Mouse (Mus musculus) midbrain, embryonic 14.5 days (tissue): ENCODE results near the gene 2010109A12Rik. TPM values are rescaled to one million over a fixed set of nuclear protein-coding genes. Genes with fewer than 3 reads are reported as not detected.
A peak's percentile ranks its signal among the peaks of the same experiment; 100 is the strongest.

ENCODE experiments used
- ATAC-seq: fragments of 200-750 bp; cut with Nextera tagmentation; 2 replicates; pipeline ENCODE4 v1.8.0; 2017; ENCODE audit warnings: moderate number of reproducible peaks, moderate library complexity; ENCODE audit not compliant: low FRiP score, low TSS enrichment
- DNase-seq: peaks from one replicate; pipeline ENCODE4 v3.0.0-alpha.2; 2015
- H3K27ac ChIP-seq: fragments of 300-500 bp; sonication (generic); replicated peaks from 2 replicates; pipeline ENCODE4 v1.5.1; 2014; ENCODE audit warnings: mild to moderate bottlenecking, low read depth, low read length, moderate library complexity
- H3K27me3 ChIP-seq: fragments of 300-500 bp; sonication (generic); 2 replicates; pipeline ENCODE4 v1.6.1; 2014; ENCODE audit warnings: low read length, control low read depth, mixed read lengths; ENCODE audit not compliant: control insufficient read depth, insufficient read depth
- H3K36me3 ChIP-seq: fragments of 300-500 bp; sonication (generic); 2 replicates; pipeline ENCODE4 v1.6.1; 2014; ENCODE audit warnings: low read length, control low read depth; ENCODE audit not compliant: control insufficient read depth, insufficient read depth
- H3K4me1 ChIP-seq: fragments of 300-500 bp; sonication (generic); 2 replicates; pipeline ENCODE4 v1.6.1; 2014; ENCODE audit warnings: mild to moderate bottlenecking, antibody characterized with exemption, low read length, control low read depth; ENCODE audit not compliant: control insufficient read depth, insufficient read depth
- H3K4me2 ChIP-seq: fragments of 300-500 bp; sonication (generic); 2 replicates; pipeline ENCODE4 v1.6.1; 2014; ENCODE audit warnings: mild to moderate bottlenecking, low read length, moderate library complexity
- H3K4me3 ChIP-seq: fragments of 300-500 bp; sonication (generic); replicated peaks from 2 replicates; pipeline ENCODE4 v1.5.1; 2014; ENCODE audit warnings: low read depth, low read length
- H3K9ac ChIP-seq: fragments of 300-500 bp; sonication (generic); replicated peaks from 2 replicates; pipeline ENCODE4 v1.6.1; 2014; ENCODE audit warnings: mild to moderate bottlenecking, low read length, moderate library complexity
- H3K9me3 ChIP-seq: fragments of 300-500 bp; sonication (generic); 2 replicates; pipeline ENCODE4 v1.6.1; 2016; ENCODE audit warnings: low read length, control low read depth, mixed read lengths; ENCODE audit not compliant: control insufficient read depth
- WGBS: fragments of 180-500 bp; shearing (Covaris S2); extraction: QIAGEN DNeasy Blood & Tissue Kit; methylation state at CpG from one replicate; pipeline ENCODE4 v1.1.7; 2014; 5-methylcytosine and 5-hydroxymethylcytosine counted together
- polyA plus RNA-seq: library from polyadenylated mRNA; unstranded; fragments of >200 nt; fragmentation: Nextera tagmentation; extraction: Ambion mirVana; gene quantifications from 2 replicates; pipeline ENCODE4 v1.2.1, GENCODE M21; 2014

The 2010109A12Rik gene
- polyA plus RNA-seq, 1 experiment from 2014 or later: 1.6 TPM

GRCm38 (mm10) chr5:93180252-93180651, 26.1 kb upstream of the 2010109A12Rik start:
- Histone ChIP-seq H3K9ac (no peak overlapping the region), H3K9me3 (no peaks in the 10 kb centered on the region), H3K36me3 (peaks cover 67% of the 10 kb centered on the region), H3K4me1 (no peaks in the 10 kb centered on the region), H3K27me3 (no peaks in the 10 kb centered on the region), H3K4me3 (no peak overlapping the region), H3K27ac (no peak overlapping the region), H3K4me2 (no peak overlapping the region)
- 83% methylated on average over 2 of the region's 2 CpGs for WGBS
- ATAC-seq: no peak
- DNase-seq: peak; percentile 47

- H3K4me2 ChIP-seq: no peak overlapping the region
- WGBS: 85% methylated on average over 6 of the region's 6 CpGs
- no peak overlapping the region for H3K4me3 ChIP-seq
- DNase-seq: no peak
- no peaks in the 10 kb centered on the region for H3K9me3 ChIP-seq
- H3K27ac ChIP-seq: no peak overlapping the region
- no peaks in the 10 kb centered on the region for H3K4me1 ChIP-seq
- no peaks in the 10 kb centered on the region for H3K27me3 ChIP-seq
- no peak overlapping the region for H3K9ac ChIP-seq
- ATAC-seq: no peak
- H3K36me3 ChIP-seq: peaks cover 76% of the 10 kb centered on the region
Observed at GRCm38 (mm10) chr5:93183311-93183710, 23.0 kb upstream of the 2010109A12Rik start.

- ATAC-seq (no peak), DNase-seq (no peak)
- Histone ChIP-seq H3K9me3 (no peaks in the 10 kb centered on the region), H3K36me3 (peaks cover 79% of the 10 kb centered on the region), H3K4me2 (no peak overlapping the region), H3K27ac (no peak overlapping the region), H3K4me1 (no peaks in the 10 kb centered on the region), H3K4me3 (no peak overlapping the region), H3K9ac (no peak overlapping the region), H3K27me3 (no peaks in the 10 kb centered on the region)
- 92% methylated on average over 6 of the region's 6 CpGs for WGBS
Observed at GRCm38 (mm10) chr5:93184548-93184947, 21.8 kb upstream of the 2010109A12Rik start.

GRCm38 (mm10) chr5:93189607-93190006, 16.7 kb upstream of the 2010109A12Rik start:
- DNase-seq (no peak), ATAC-seq (no peak)
- no peaks in the 10 kb centered on the region for H3K27me3 ChIP-seq
- H3K9me3 ChIP-seq: no peaks in the 10 kb centered on the region
- WGBS: 69% methylated on average over 3 of the region's 3 CpGs
- no peaks in the 10 kb centered on the region for H3K4me1 ChIP-seq
- no peak overlapping the region for H3K4me2 ChIP-seq
- no peak overlapping the region for H3K4me3 ChIP-seq
- peaks cover 50% of the 10 kb centered on the region for H3K36me3 ChIP-seq
- no peak overlapping the region for H3K27ac ChIP-seq
- H3K9ac ChIP-seq: no peak overlapping the region

GRCm38 (mm10) chr5:93190428-93190827, 15.9 kb upstream of the 2010109A12Rik start:
- Histone ChIP-seq H3K9ac (no peak overlapping the region), H3K4me3 (no peak overlapping the region), H3K36me3 (peaks cover 42% of the 10 kb centered on the region), H3K27ac (no peak overlapping the region), H3K9me3 (no peaks in the 10 kb centered on the region), H3K27me3 (no peaks in the 10 kb centered on the region), H3K4me1 (no peaks in the 10 kb centered on the region), H3K4me2 (no peak overlapping the region)
- ATAC-seq (no peak), DNase-seq (no peak)
- WGBS: 95% methylated on average over 5 of the region's 5 CpGs

- Histone ChIP-seq H3K4me3 (no peak overlapping the region), H3K4me2 (no peak overlapping the region), H3K27ac (no peak overlapping the region), H3K36me3 (peaks cover 45% of the 10 kb centered on the region), H3K9me3 (no peaks in the 10 kb centered on the region), H3K4me1 (peaks cover 3% of the 10 kb centered on the region; the same call in 1 of the 2 replicates), H3K27me3 (no peaks in the 10 kb centered on the region), H3K9ac (no peak overlapping the region)
- ATAC-seq (no peak), DNase-seq (no peak)
- WGBS: 93% methylated on average over 3 of the region's 3 CpGs
Observed at GRCm38 (mm10) chr5:93198232-93198631, 8.1 kb upstream of the 2010109A12Rik start.

- Histone ChIP-seq H3K27ac (no peak overlapping the region), H3K36me3 (peaks cover 45% of the 10 kb centered on the region), H3K9me3 (no peaks in the 10 kb centered on the region), H3K4me1 (peaks cover 15% of the 10 kb centered on the region), H3K9ac (no peak overlapping the region), H3K4me3 (no peak overlapping the region), H3K4me2 (no peak overlapping the region), H3K27me3 (no peaks in the 10 kb centered on the region)
- WGBS: 95% methylated on average over 1 of the region's 1 CpGs
- DNase-seq: no peak
- ATAC-seq: no peak
Observed at GRCm38 (mm10) chr5:93201181-93201580, 5.1 kb upstream of the 2010109A12Rik start.

- peak overlapping the region; percentile 90 for H3K27ac ChIP-seq
- peak overlapping the region; percentile 87 for H3K9ac ChIP-seq
- peak overlapping the region; percentile 83 for H3K4me2 ChIP-seq
- H3K4me1 ChIP-seq: peaks cover 15% of the 10 kb centered on the region
- H3K36me3 ChIP-seq: peaks cover 16% of the 10 kb centered on the region
- WGBS: under 1% methylated on average over 63 of the region's 63 CpGs
- H3K4me3 ChIP-seq: peak overlapping the region; percentile 68
- H3K9me3 ChIP-seq: no peaks in the 10 kb centered on the region
- peak; percentile 55 for ATAC-seq
- H3K27me3 ChIP-seq: no peaks in the 10 kb centered on the region
- peak; percentile 71 for DNase-seq
Observed at GRCm38 (mm10) chr5:93205371-93206108, 778 bp upstream of the 2010109A12Rik start.

GRCm38 (mm10) chr5:93207006-93207348, 659 bp downstream of the 2010109A12Rik start:
- no peak; the same call in 1 of the 2 replicates for ATAC-seq

More at GRCm38 (mm10) chr5:93207006-93207348, 659 bp downstream of the 2010109A12Rik start:
- peak; percentile 77 for DNase-seq
- Histone ChIP-seq H3K4me2 (peak overlapping the region; percentile 83), H3K4me3 (peak overlapping the region; percentile 68), H3K9ac (peak overlapping the region; percentile 87), H3K4me1 (peaks cover 15% of the 10 kb centered on the region), H3K27ac (peak overlapping the region; percentile 90), H3K9me3 (no peaks in the 10 kb centered on the region), H3K36me3 (peaks cover 3% of the 10 kb centered on the region), H3K27me3 (no peaks in the 10 kb centered on the region)
- 6% methylated on average over 6 of the region's 6 CpGs for WGBS
